Comparison of ENCODE assay signal across 8 mouse cellular contexts in the genomic region with DNA sequence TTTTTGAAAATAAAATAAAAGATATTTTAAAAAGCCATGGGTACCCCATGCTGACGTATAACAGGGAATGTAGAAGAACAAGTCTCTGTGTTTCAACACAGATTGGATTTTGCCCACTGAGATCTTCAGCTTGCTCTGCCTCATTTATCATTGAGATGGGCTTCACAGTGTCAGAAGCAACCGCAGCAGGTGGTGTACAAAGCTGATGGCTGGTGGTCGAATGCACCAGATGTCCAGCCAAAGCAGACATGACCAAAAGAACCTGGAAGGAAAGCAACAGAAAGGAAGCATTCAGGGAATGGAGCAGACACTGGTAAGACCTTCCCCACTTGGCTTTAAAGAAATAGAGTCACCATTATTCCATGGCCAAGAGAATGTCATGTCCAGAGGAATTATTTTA.
DNase-seq lines count a peak whose midpoint lies in the region; ATAC-seq and TF ChIP-seq lines count a peak whose summit lies in the region.
"Had no signal": no experiment of that assay in that cellular context is flagged by ENCODE, and none has a peak within 500 bp of the region (broad histone marks: within the 10 kb centered on the region; RNA-seq: fewer than 3 reads in every experiment).

No protein-coding gene starts in this region.

- H3K4me3 ChIP-seq in heart, embryonic 13.5 days = no peak overlapping the region
- H3K4me3 ChIP-seq in heart, embryonic 11.5 days (ENCODE audit: low read depth, low read length) = no peak overlapping the region
- H3K4me3 ChIP-seq in limb, embryonic 15.5 days = no peak overlapping the region
- no peak overlapping the region for H3K4me3 ChIP-seq in limb, embryonic 10.5 days
- H3K4me3 ChIP-seq in hindbrain, embryonic 15.5 days = no peak overlapping the region
- H3K4me3 ChIP-seq in intestine, postnatal 0 days (ENCODE audit: low read depth, low read length) = no peak overlapping the region

- H3K4me1 ChIP-seq in heart, embryonic 13.5 days = peaks cover 19% of the 10 kb centered on the region
- H3K4me1 ChIP-seq in heart, embryonic 11.5 days (ENCODE audit: control insufficient read depth, insufficient read depth, low read length) = peaks cover 11% of the 10 kb centered on the region
- H3K4me1 ChIP-seq in limb, embryonic 15.5 days = no peaks in the 10 kb centered on the region; the same call in 1 of the 2 replicates
- H3K4me1 ChIP-seq in limb, embryonic 10.5 days = 0 out of 2 replicates have a peak, but pooled peaks cover 3% of the 10 kb centered on the region
- peaks cover 5% of the 10 kb centered on the region; the same call in 1 of the 2 replicates for H3K4me1 ChIP-seq in hindbrain, embryonic 15.5 days (replicated peaks)
- no peaks in the 10 kb centered on the region for H3K4me1 ChIP-seq in intestine, postnatal 0 days (replicated peaks; ENCODE audit: control insufficient read depth, insufficient read depth, low read length)

- ATAC-seq in heart, embryonic 13.5 days (ENCODE audit: extremely low read depth, insufficient number of reproducible peaks, low FRiP score, low TSS enrichment) = no peak
- ATAC-seq in heart, embryonic 11.5 days (replicated peaks; ENCODE audit: insufficient number of reproducible peaks, low FRiP score, low TSS enrichment) = no peak
- no peak for ATAC-seq in limb, embryonic 15.5 days (ENCODE audit: insufficient number of reproducible peaks, low FRiP score, low TSS enrichment, low read depth)
- peak; percentile 27; the same call in 1 of the 2 replicates for ATAC-seq in hindbrain, embryonic 15.5 days (ENCODE audit: low FRiP score, low read depth)
- no peak for ATAC-seq in intestine, postnatal 0 days

- H3K36me3 ChIP-seq in heart, embryonic 13.5 days = no peaks in the 10 kb centered on the region
- H3K36me3 ChIP-seq in heart, embryonic 11.5 days (ENCODE audit: control insufficient read depth, insufficient read depth, low read length) = no peaks in the 10 kb centered on the region
- no peaks in the 10 kb centered on the region for H3K36me3 ChIP-seq in limb, embryonic 15.5 days
- no peaks in the 10 kb centered on the region for H3K36me3 ChIP-seq in limb, embryonic 10.5 days
- H3K36me3 ChIP-seq in hindbrain, embryonic 15.5 days = no peaks in the 10 kb centered on the region
- H3K36me3 ChIP-seq in intestine, postnatal 0 days (ENCODE audit: control insufficient read depth, insufficient read depth) = no peaks in the 10 kb centered on the region

- no peak overlapping the region for H3K9ac ChIP-seq in heart, embryonic 13.5 days
- no peak overlapping the region for H3K9ac ChIP-seq in heart, embryonic 11.5 days (ENCODE audit: low read depth, low read length)
- H3K9ac ChIP-seq in limb, embryonic 15.5 days = no peak overlapping the region
- H3K9ac ChIP-seq in hindbrain, embryonic 15.5 days = no peak overlapping the region
- H3K9ac ChIP-seq in intestine, postnatal 0 days (ENCODE audit: low read depth, low read length) = no peak overlapping the region

- no peaks in the 10 kb centered on the region for H3K9me3 ChIP-seq in heart, embryonic 13.5 days
- H3K9me3 ChIP-seq in heart, embryonic 11.5 days (replicated peaks; ENCODE audit: control insufficient read depth, low read length) = no peaks in the 10 kb centered on the region
- H3K9me3 ChIP-seq in limb, embryonic 15.5 days = no peaks in the 10 kb centered on the region
- H3K9me3 ChIP-seq in limb, embryonic 10.5 days (replicated peaks) = no peaks in the 10 kb centered on the region
- H3K9me3 ChIP-seq in hindbrain, embryonic 15.5 days = no peaks in the 10 kb centered on the region
- H3K9me3 ChIP-seq in intestine, postnatal 0 days (ENCODE audit: control insufficient read depth) = no peaks in the 10 kb centered on the region

- DNase-seq in limb, embryonic 10.5 days (ENCODE audit: low spot score) = no peak
- DNase-seq in adrenal gland, adult 2 months = no peak
- DNase-seq: kidney, postnatal 14 days had no signal

- no peaks in the 10 kb centered on the region for H3K27me3 ChIP-seq in heart, embryonic 13.5 days (replicated peaks)
- H3K27me3 ChIP-seq in heart, embryonic 11.5 days (ENCODE audit: control insufficient read depth, insufficient read depth, low read length) = no peaks in the 10 kb centered on the region
- H3K27me3 ChIP-seq in limb, embryonic 15.5 days = no peaks in the 10 kb centered on the region
- no peaks in the 10 kb centered on the region for H3K27me3 ChIP-seq in limb, embryonic 10.5 days (ENCODE audit: low read depth, poor library complexity, severe bottlenecking)
- H3K27me3 ChIP-seq in hindbrain, embryonic 15.5 days = no peaks in the 10 kb centered on the region
- H3K27me3 ChIP-seq in intestine, postnatal 0 days (replicated peaks; ENCODE audit: control insufficient read depth, insufficient read depth, low read length) = no peaks in the 10 kb centered on the region

- no peak for TF ChIP-seq CTCF in intestine, postnatal 0 days (IDR thresholded peaks at IDR 0.05; ENCODE audit: low read depth)

- peak overlapping the region; percentile 60 for H3K4me2 ChIP-seq in heart, embryonic 13.5 days
- H3K4me2 ChIP-seq in heart, embryonic 11.5 days = no peak overlapping the region
- H3K4me2 ChIP-seq in limb, embryonic 15.5 days = no peak overlapping the region
- no peak overlapping the region for H3K4me2 ChIP-seq in hindbrain, embryonic 15.5 days
- H3K4me2 ChIP-seq in intestine, postnatal 0 days (replicated peaks; ENCODE audit: low read depth) = 0 out of 2 replicates have a peak overlapping the region, but pooled peaks have one; percentile 55

- H3K27ac ChIP-seq in heart, embryonic 13.5 days (replicated peaks) = peak overlapping the region; percentile 89
- H3K27ac ChIP-seq in heart, embryonic 11.5 days (ENCODE audit: low read depth, low read length) = no peak overlapping the region
- H3K27ac ChIP-seq in limb, embryonic 15.5 days = 0 out of 2 replicates have a peak overlapping the region, but pooled peaks have one; percentile 22
- no peak overlapping the region for H3K27ac ChIP-seq in limb, embryonic 10.5 days
- H3K27ac ChIP-seq in hindbrain, embryonic 15.5 days (replicated peaks) = no peak overlapping the region
- no peak overlapping the region for H3K27ac ChIP-seq in intestine, postnatal 0 days (ENCODE audit: low read depth, low read length)

- 80% methylated on average over 3 of the region's 3 CpGs for WGBS in heart, embryonic 13.5 days
- 74% methylated on average over 3 of the region's 3 CpGs for WGBS in heart, embryonic 11.5 days (ENCODE audit: insufficient replicate concordance)
- 67% methylated on average over 3 of the region's 3 CpGs for WGBS in limb, embryonic 15.5 days
- WGBS in limb, embryonic 10.5 days = 81% methylated on average over 3 of the region's 3 CpGs
- 48% methylated on average over 3 of the region's 3 CpGs for WGBS in hindbrain, embryonic 15.5 days
- WGBS in intestine, postnatal 0 days = 68% methylated on average over 3 of the region's 3 CpGs

Comparison
In these comparisons a context has a peak if more than half of its experiments do, and no peak if none do; other contexts are left out.
1. H3K27ac ChIP-seq: peak in heart, embryonic 13.5 days (single experiment) and limb, embryonic 15.5 days (single experiment); none in heart, embryonic 11.5 days (single experiment), limb, embryonic 10.5 days (single experiment), hindbrain, embryonic 15.5 days (single experiment) and intestine, postnatal 0 days (single experiment).
2. H3K4me2 ChIP-seq: peak in heart, embryonic 13.5 days (single experiment) and intestine, postnatal 0 days (single experiment); none in heart, embryonic 11.5 days (single experiment), limb, embryonic 15.5 days (single experiment) and hindbrain, embryonic 15.5 days (single experiment).